Mouse (Mus musculus) inflammation-experienced regulatory T-cells, adult 6 months (primary cell): ENCODE measurements at regions not wholly inside any gene's neighbourhood (a gene's known extent, or its start where the extent isn't known, plus 50 kb on each side); places are given as distances from the start of the nearest gene placed in this dataset.
"Not testable (repeated sequence)": the region's sequence is repeated elsewhere in the genome, so short reads cannot be mapped to it uniquely, and the experiment has no call there.

Experiments used
- ATAC-seq: one replicate; pipeline ENCODE4 v1.8.0; 2017

- no peak for ATAC-seq
Observed at GRCm38 (mm10) chr9:78769168-78769567, 153.8 kb downstream of the Cd109 start.

GRCm38 (mm10) chr9:78773936-78774335, 158.6 kb downstream of the Cd109 start:
- ATAC-seq: no peak

- no peak for ATAC-seq
Observed at GRCm38 (mm10) chr9:78775462-78775861, 160.1 kb downstream of the Cd109 start.

- no peak for ATAC-seq
Observed at GRCm38 (mm10) chr9:78780595-78780994, 165.2 kb downstream of the Cd109 start.

GRCm38 (mm10) chr9:78782297-78782696, 167.0 kb downstream of the Cd109 start:
- no peak for ATAC-seq

GRCm38 (mm10) chr9:78782860-78783259, 167.5 kb downstream of the Cd109 start:
- ATAC-seq: no peak

- ATAC-seq: no peak
Observed at GRCm38 (mm10) chr9:78787866-78788265, 172.5 kb downstream of the Cd109 start.

- no peak for ATAC-seq
Observed at GRCm38 (mm10) chr9:78789703-78790102, 174.4 kb downstream of the Cd109 start.

GRCm38 (mm10) chr9:78790155-78790554, 174.8 kb downstream of the Cd109 start:
- ATAC-seq: no peak

GRCm38 (mm10) chr9:78795801-78796200, 180.5 kb downstream of the Cd109 start:
- no peak for ATAC-seq

GRCm38 (mm10) chr9:78817221-78817620, 201.9 kb downstream of the Cd109 start:
- no peak for ATAC-seq

- ATAC-seq: not testable (repeated sequence)
Observed at GRCm38 (mm10) chr9:78821554-78822212, 206.3 kb downstream of the Cd109 start.

- ATAC-seq: peak; percentile 71
Observed at GRCm38 (mm10) chr9:78844969-78845683, 229.8 kb downstream of the Cd109 start.

- no peak for ATAC-seq
Observed at GRCm38 (mm10) chr9:78846110-78846509, 230.8 kb downstream of the Cd109 start.

GRCm38 (mm10) chr9:78847890-78848563, 232.7 kb downstream of the Cd109 start:
- no peak for ATAC-seq

- not testable (repeated sequence) for ATAC-seq
Observed at GRCm38 (mm10) chr9:78848564-78848893, 233.2 kb downstream of the Cd109 start.

GRCm38 (mm10) chr9:78856981-78857380, 241.6 kb downstream of the Cd109 start:
- ATAC-seq: no peak

GRCm38 (mm10) chr9:78859956-78860355, 244.6 kb downstream of the Cd109 start:
- no peak for ATAC-seq

- ATAC-seq: no peak
Observed at GRCm38 (mm10) chr9:78872561-78872960, 257.2 kb downstream of the Cd109 start.

GRCm38 (mm10) chr9:78879955-78880642, 264.8 kb downstream of the Cd109 start:
- no peak for ATAC-seq

- ATAC-seq: no peak
Observed at GRCm38 (mm10) chr9:78880643-78881306, 265.4 kb downstream of the Cd109 start.

- ATAC-seq: no peak
Observed at GRCm38 (mm10) chr9:78881307-78881790, 266.0 kb downstream of the Cd109 start.

GRCm38 (mm10) chr9:78903211-78903610, 287.9 kb downstream of the Cd109 start:
- ATAC-seq: no peak
